Mouse (Mus musculus): ENCODE measurements at regions not wholly inside any gene's neighbourhood (a gene's known extent, or its start where the extent isn't known, plus 50 kb on each side); places are given as distances from the start of the nearest gene placed in this dataset.

DNA sequence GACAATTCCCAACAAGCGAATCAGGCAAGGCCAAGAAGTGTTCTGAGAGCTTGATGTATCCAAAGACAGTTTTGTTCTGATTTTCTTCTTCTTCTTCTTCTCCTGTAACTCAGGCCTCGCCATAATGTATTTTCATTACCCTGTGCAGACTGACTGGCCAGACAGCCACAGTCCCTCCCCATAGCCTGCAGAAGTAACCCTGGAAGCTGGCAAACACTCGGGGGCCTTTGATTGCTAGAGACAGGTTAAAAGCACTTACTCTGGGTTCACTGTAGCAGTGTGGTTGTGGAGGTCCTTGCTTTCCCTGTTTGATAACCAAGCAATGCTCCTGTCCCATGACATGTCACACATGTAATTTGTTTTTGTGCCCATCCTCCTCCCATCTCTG lies 275.8 kb upstream of the Sema6d start:
- Histone ChIP-seq H3K27me3 (no peaks in the 10 kb centered on the region), H3K4me2 (replicated peaks) (no peak overlapping the region), H3K9ac (no peak overlapping the region), H3K4me3 (replicated peaks) (no peak overlapping the region), H3K9me3 (replicated peaks) (no peaks in the 10 kb centered on the region), H3K36me3 (no peaks in the 10 kb centered on the region), H3K27ac (replicated peaks) (no peak overlapping the region), H3K4me1 (no peaks in the 10 kb centered on the region)
- ATAC-seq (ENCODE audit: insufficient number of reproducible peaks, low FRiP score, low TSS enrichment, low read depth), result no peak
- WGBS, result 35% methylated on average over 3 of the region's 3 CpGs

DNA sequence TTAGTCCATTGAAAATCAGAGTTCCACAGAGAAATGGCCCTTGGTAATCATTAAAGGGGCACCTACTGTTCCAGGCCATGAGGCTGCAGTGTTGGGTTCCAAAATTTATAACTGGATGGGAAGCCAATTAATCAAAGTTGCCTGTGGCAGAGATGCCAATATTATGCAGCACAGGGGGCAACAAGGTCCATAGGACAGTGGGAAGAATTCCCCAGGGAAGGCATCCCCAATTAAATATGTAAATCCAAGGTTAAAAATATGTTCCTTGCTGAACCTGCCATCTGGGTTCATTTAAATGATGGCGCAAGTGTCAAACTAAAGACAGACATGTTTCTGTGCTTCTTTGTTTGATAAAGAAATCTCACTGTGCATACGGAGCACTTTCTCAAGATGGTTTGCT lies 273.1 kb upstream of the Sema6d start:
- no peaks in the 10 kb centered on the region for H3K9me3 ChIP-seq (replicated peaks)
- H3K4me3 ChIP-seq (replicated peaks), result no peak overlapping the region
- no peaks in the 10 kb centered on the region for H3K4me1 ChIP-seq
- H3K27me3 ChIP-seq, result no peaks in the 10 kb centered on the region
- 46% methylated on average over 2 of the region's 2 CpGs for WGBS
- no peaks in the 10 kb centered on the region for H3K36me3 ChIP-seq
- no peak overlapping the region for H3K27ac ChIP-seq (replicated peaks)
- H3K9ac ChIP-seq, result no peak overlapping the region
- H3K4me2 ChIP-seq (replicated peaks), result no peak overlapping the region
- ATAC-seq (ENCODE audit: insufficient number of reproducible peaks, low FRiP score, low TSS enrichment, low read depth), result no peak

DNA sequence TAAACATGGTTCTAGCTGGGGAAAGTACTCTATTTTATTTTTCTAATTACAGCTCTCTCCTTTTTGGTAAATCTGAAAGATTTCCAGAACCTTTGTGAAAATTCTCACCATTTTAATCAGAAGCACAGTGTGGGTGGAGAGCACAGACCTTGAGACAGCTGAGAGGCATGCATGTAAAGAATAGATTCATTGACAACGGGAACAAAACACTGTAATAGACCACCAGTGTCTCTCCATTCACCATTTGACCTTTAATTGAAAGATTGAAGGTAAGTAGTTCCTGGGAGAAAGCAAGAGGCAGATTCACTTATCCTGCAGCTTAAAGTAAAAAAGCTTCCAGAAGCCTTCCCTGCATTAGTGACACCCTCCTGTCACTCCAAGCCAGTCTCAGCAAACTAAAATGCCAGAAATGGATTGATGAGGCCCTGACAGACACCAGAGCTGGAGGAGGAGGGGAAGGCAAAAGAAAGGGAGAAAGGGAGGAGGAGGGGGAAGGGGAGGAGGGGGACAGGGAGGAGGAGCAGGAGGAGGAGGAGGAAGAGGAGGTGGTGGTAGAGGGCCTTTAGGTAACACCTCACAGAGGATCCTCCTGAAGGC lies 256.1 kb upstream of the Sema6d start:
- no peak for ATAC-seq (ENCODE audit: insufficient number of reproducible peaks, low FRiP score, low TSS enrichment, low read depth)
- Histone ChIP-seq H3K27me3 (no peaks in the 10 kb centered on the region), H3K36me3 (no peaks in the 10 kb centered on the region), H3K9ac (no peak overlapping the region), H3K4me3 (replicated peaks) (no peak overlapping the region), H3K9me3 (replicated peaks) (no peaks in the 10 kb centered on the region), H3K4me1 (no peaks in the 10 kb centered on the region), H3K4me2 (replicated peaks) (no peak overlapping the region), H3K27ac (replicated peaks) (no peak overlapping the region)
- 25% methylated on average over 1 of the region's 1 CpGs for WGBS

Measured in embryonic facial prominence, embryonic 15.5 days (tissue).